In genomic region chr1:85735463-85736123, GRCm38 (mm10) we compare ENCODE assay signal across 8 mouse cellular contexts. TPM values are rescaled to one million over a fixed set of nuclear protein-coding genes. Genes with fewer than 3 reads are reported as not detected.
DNase-seq lines count a peak whose midpoint lies in the region; ATAC-seq and TF ChIP-seq lines count a peak whose summit lies in the region.

No protein-coding gene starts in this region.

- ATAC-seq in hindbrain, embryonic 11.5 days (ENCODE audit: low FRiP score): peak; percentile 26; the same call in 1 of the 2 replicates
- no peak for ATAC-seq in hindbrain, embryonic 16.5 days
- no peak; the same call in 1 of the 2 replicates for ATAC-seq in embryonic facial prominence, embryonic 15.5 days (ENCODE audit: insufficient number of reproducible peaks, low FRiP score, low TSS enrichment, low read depth)
- peak; percentile 48; the same call in 1 of the 2 replicates for ATAC-seq in hindbrain, embryonic 14.5 days (ENCODE audit: low FRiP score)
- peak; percentile 84 for ATAC-seq in liver, embryonic 16.5 days (ENCODE audit: low read depth)
- ATAC-seq in forebrain, embryonic 11.5 days (replicated peaks; ENCODE audit: low FRiP score): no peak

- TF ChIP-seq CTCF in small intestine, adult 2 months (IDR thresholded peaks at IDR 0.05; ENCODE audit: extremely low read depth, insufficient read length, insufficient replicate concordance, low read depth, low read length): no peak

- no peaks in the 10 kb centered on the region for H3K4me1 ChIP-seq in hindbrain, embryonic 11.5 days (replicated peaks; ENCODE audit: control insufficient read depth, insufficient read depth, low read length)
- H3K4me1 ChIP-seq in hindbrain, embryonic 16.5 days (ENCODE audit: control insufficient read depth, insufficient read depth, low read depth, low read length): no peaks in the 10 kb centered on the region
- 0 out of 2 replicates have a peak, but pooled peaks cover 4% of the 10 kb centered on the region for H3K4me1 ChIP-seq in embryonic facial prominence, embryonic 15.5 days
- no peaks in the 10 kb centered on the region for H3K4me1 ChIP-seq in hindbrain, embryonic 14.5 days (replicated peaks; ENCODE audit: control insufficient read depth, insufficient read depth, low read length)
- H3K4me1 ChIP-seq in liver, embryonic 16.5 days (ENCODE audit: control insufficient read depth, low read depth, low read length): no peaks in the 10 kb centered on the region; the same call in 1 of the 2 replicates
- H3K4me1 ChIP-seq in small intestine, adult 2 months (ENCODE audit: control insufficient read depth, insufficient read depth, insufficient read length, low read length): peaks cover 2% of the 10 kb centered on the region; the same call in 1 of the 2 replicates
- no peaks in the 10 kb centered on the region for H3K4me1 ChIP-seq in forebrain, embryonic 11.5 days (replicated peaks; ENCODE audit: control insufficient read depth, insufficient read depth, low read length)

- DNase-seq in hindbrain, embryonic 11.5 days (ENCODE audit: low spot score): peak; percentile 10
- DNase-seq in hindbrain, embryonic 14.5 days (ENCODE audit: low spot score): no peak
- no peak for DNase-seq in right cerebral cortex, postnatal 25 days
- no peak for DNase-seq in forebrain, embryonic 11.5 days (ENCODE audit: low spot score)

- H3K27me3 ChIP-seq in hindbrain, embryonic 11.5 days (ENCODE audit: control insufficient read depth, insufficient read depth, low read length): no peaks in the 10 kb centered on the region
- no peaks in the 10 kb centered on the region for H3K27me3 ChIP-seq in hindbrain, embryonic 16.5 days (replicated peaks; ENCODE audit: control insufficient read depth, insufficient read depth, low read length)
- no peaks in the 10 kb centered on the region for H3K27me3 ChIP-seq in embryonic facial prominence, embryonic 15.5 days
- H3K27me3 ChIP-seq in hindbrain, embryonic 14.5 days (ENCODE audit: control insufficient read depth, insufficient read depth, low read length): no peaks in the 10 kb centered on the region
- H3K27me3 ChIP-seq in liver, embryonic 16.5 days (ENCODE audit: control insufficient read depth, insufficient read depth, low read depth, low read length): no peaks in the 10 kb centered on the region
- H3K27me3 ChIP-seq in small intestine, adult 2 months (ENCODE audit: control insufficient read depth, insufficient read depth, low read length): no peaks in the 10 kb centered on the region
- H3K27me3 ChIP-seq in forebrain, embryonic 11.5 days (ENCODE audit: control insufficient read depth, insufficient read depth, low read length): no peaks in the 10 kb centered on the region

- 0 out of 2 replicates have a peak overlapping the region, but pooled peaks have one; percentile 18 for H3K4me2 ChIP-seq in hindbrain, embryonic 11.5 days (replicated peaks; ENCODE audit: low read depth, low read length)
- no peak overlapping the region for H3K4me2 ChIP-seq in hindbrain, embryonic 16.5 days (ENCODE audit: low read length)
- H3K4me2 ChIP-seq in embryonic facial prominence, embryonic 15.5 days (replicated peaks): peak overlapping the region; percentile 44
- no peak overlapping the region for H3K4me2 ChIP-seq in hindbrain, embryonic 14.5 days (replicated peaks)
- H3K4me2 ChIP-seq in liver, embryonic 16.5 days (ENCODE audit: low read depth, low read length): peak overlapping the region; percentile 64
- no peak overlapping the region for H3K4me2 ChIP-seq in forebrain, embryonic 11.5 days (ENCODE audit: low read depth, low read length, severe bottlenecking)

- 77% methylated on average over 13 of the region's 13 CpGs for WGBS in hindbrain, embryonic 11.5 days
- WGBS in hindbrain, embryonic 16.5 days: 72% methylated on average over 13 of the region's 13 CpGs
- 70% methylated on average over 13 of the region's 13 CpGs for WGBS in embryonic facial prominence, embryonic 15.5 days
- WGBS in hindbrain, embryonic 14.5 days: 78% methylated on average over 12 of the region's 13 CpGs
- WGBS in liver, embryonic 16.5 days (ENCODE audit: insufficient replicate concordance): 20% methylated on average over 13 of the region's 13 CpGs
- WGBS in small intestine, adult 2 months: 62% methylated on average over 13 of the region's 13 CpGs
- WGBS in forebrain, embryonic 11.5 days: 79% methylated on average over 13 of the region's 13 CpGs

- H3K27ac ChIP-seq in hindbrain, embryonic 11.5 days (ENCODE audit: low read depth, low read length): no peak overlapping the region
- no peak overlapping the region for H3K27ac ChIP-seq in hindbrain, embryonic 16.5 days (ENCODE audit: low read depth, low read length)
- no peak overlapping the region for H3K27ac ChIP-seq in embryonic facial prominence, embryonic 15.5 days (replicated peaks)
- H3K27ac ChIP-seq in hindbrain, embryonic 14.5 days: no peak overlapping the region
- H3K27ac ChIP-seq in liver, embryonic 16.5 days (ENCODE audit: low read length): peak overlapping the region; percentile 81
- peak overlapping the region; percentile 33 for H3K27ac ChIP-seq in small intestine, adult 2 months (ENCODE audit: insufficient read depth, low read depth, low read length)
- no peak overlapping the region for H3K27ac ChIP-seq in forebrain, embryonic 11.5 days (ENCODE audit: low read depth, low read length)

- no peak overlapping the region; the same call in 1 of the 2 replicates for H3K9ac ChIP-seq in hindbrain, embryonic 11.5 days (ENCODE audit: low read depth, low read length)
- no peak overlapping the region for H3K9ac ChIP-seq in hindbrain, embryonic 16.5 days (ENCODE audit: low read depth, low read length)
- no peak overlapping the region for H3K9ac ChIP-seq in embryonic facial prominence, embryonic 15.5 days
- H3K9ac ChIP-seq in hindbrain, embryonic 14.5 days: no peak overlapping the region
- H3K9ac ChIP-seq in liver, embryonic 16.5 days (ENCODE audit: low read depth, low read length): peak overlapping the region; percentile 50
- H3K9ac ChIP-seq in forebrain, embryonic 11.5 days (ENCODE audit: low read length): no peak overlapping the region

- TF ChIP-seq POLR2A in small intestine, adult 2 months (IDR thresholded peaks at IDR 0.05; ENCODE audit: low read depth, low read length): no peak

- H3K9me3 ChIP-seq in hindbrain, embryonic 11.5 days (ENCODE audit: control insufficient read depth, low read length): no peaks in the 10 kb centered on the region
- H3K9me3 ChIP-seq in hindbrain, embryonic 16.5 days (ENCODE audit: control insufficient read depth, low read length): no peaks in the 10 kb centered on the region
- H3K9me3 ChIP-seq in embryonic facial prominence, embryonic 15.5 days (replicated peaks): no peaks in the 10 kb centered on the region
- H3K9me3 ChIP-seq in hindbrain, embryonic 14.5 days (ENCODE audit: control insufficient read depth, low read length): no peaks in the 10 kb centered on the region
- no peaks in the 10 kb centered on the region for H3K9me3 ChIP-seq in liver, embryonic 16.5 days (replicated peaks; ENCODE audit: control insufficient read depth, low read length)
- peaks cover 2% of the 10 kb centered on the region; the same call in 1 of the 2 replicates for H3K9me3 ChIP-seq in forebrain, embryonic 11.5 days (ENCODE audit: control insufficient read depth, low read length)

- H3K36me3 ChIP-seq in hindbrain, embryonic 11.5 days (ENCODE audit: control insufficient read depth, insufficient read depth, low read length): no peaks in the 10 kb centered on the region
- H3K36me3 ChIP-seq in hindbrain, embryonic 16.5 days (ENCODE audit: control insufficient read depth, insufficient read depth, low read length): no peaks in the 10 kb centered on the region
- H3K36me3 ChIP-seq in embryonic facial prominence, embryonic 15.5 days: no peaks in the 10 kb centered on the region
- H3K36me3 ChIP-seq in hindbrain, embryonic 14.5 days (replicated peaks; ENCODE audit: control insufficient read depth, insufficient read depth): no peaks in the 10 kb centered on the region
- H3K36me3 ChIP-seq in liver, embryonic 16.5 days (ENCODE audit: control insufficient read depth, insufficient read depth): no peaks in the 10 kb centered on the region
- no peaks in the 10 kb centered on the region for H3K36me3 ChIP-seq in small intestine, adult 2 months (ENCODE audit: control insufficient read depth, insufficient read depth, low read length)
- no peaks in the 10 kb centered on the region for H3K36me3 ChIP-seq in forebrain, embryonic 11.5 days (ENCODE audit: control insufficient read depth, insufficient read depth, low read length)

- H3K4me3 ChIP-seq in hindbrain, embryonic 11.5 days (ENCODE audit: low read depth, low read length): no peak overlapping the region
- H3K4me3 ChIP-seq in hindbrain, embryonic 16.5 days (ENCODE audit: low read length): no peak overlapping the region
- peak overlapping the region; percentile 32 for H3K4me3 ChIP-seq in embryonic facial prominence, embryonic 15.5 days (replicated peaks)
- no peak overlapping the region for H3K4me3 ChIP-seq in hindbrain, embryonic 14.5 days (replicated peaks; ENCODE audit: low read length)
- peak overlapping the region; percentile 55 for H3K4me3 ChIP-seq in liver, embryonic 16.5 days (ENCODE audit: low read depth, low read length)
- peak overlapping the region; percentile 31 for H3K4me3 ChIP-seq in small intestine, adult 2 months (ENCODE audit: low read depth, low read length)
- no peak overlapping the region for H3K4me3 ChIP-seq in forebrain, embryonic 11.5 days (ENCODE audit: low read depth, low read length)

RNA-seq across cellular contexts. Expression of gene A630001G21Rik, which starts 42.9 kb away (rescaled TPM):
- 1.4 and 2.3 TPM in 2 replicates for polyA plus RNA-seq in hindbrain, embryonic 11.5 days (2014; fragmentation: Nextera tagmentation; extraction: Ambion mirVana)
- polyA plus RNA-seq in hindbrain, embryonic 16.5 days (2015; fragmentation: Nextera tagmentation; extraction: Ambion mirVana): 0.29 and 0.59 TPM in 2 replicates
- 1.6 and 1.7 TPM in 2 replicates for polyA plus RNA-seq in embryonic facial prominence, embryonic 15.5 days (2015; fragmentation: Nextera tagmentation; extraction: Ambion mirVana)
- 0.19 and 0.27 TPM in 2 replicates for polyA plus RNA-seq in hindbrain, embryonic 14.5 days (2014; fragmentation: Nextera tagmentation; extraction: Ambion mirVana)
- 2.0 and 3.0 TPM in 2 replicates for polyA plus RNA-seq in liver, embryonic 16.5 days (2015; fragmentation: Nextera tagmentation; extraction: Ambion mirVana)
- polyA plus RNA-seq in small intestine, adult 2 months (2012; rRNA removed): 0.47 and 1.2 TPM in 2 replicates
- polyA plus RNA-seq in forebrain, embryonic 11.5 days (2014; fragmentation: Nextera tagmentation; extraction: Ambion mirVana): 1.0 and 1.3 TPM in 2 replicates

RNA-seq across cellular contexts. Expression of gene Cab39, which starts 57.6 kb away (rescaled TPM):
- 72.7 and 77.1 TPM in 2 replicates for polyA plus RNA-seq in hindbrain, embryonic 11.5 days (2014; fragmentation: Nextera tagmentation; extraction: Ambion mirVana)
- 42.3 and 47.9 TPM in 2 replicates for polyA plus RNA-seq in hindbrain, embryonic 16.5 days (2015; fragmentation: Nextera tagmentation; extraction: Ambion mirVana)
- 30.3 and 31.3 TPM in 2 replicates for polyA plus RNA-seq in embryonic facial prominence, embryonic 15.5 days (2015; fragmentation: Nextera tagmentation; extraction: Ambion mirVana)
- 77.8 and 91.9 TPM in 2 replicates for polyA plus RNA-seq in hindbrain, embryonic 14.5 days (2014; fragmentation: Nextera tagmentation; extraction: Ambion mirVana)
- polyA plus RNA-seq in liver, embryonic 16.5 days (2015; fragmentation: Nextera tagmentation; extraction: Ambion mirVana): 10.1 and 11.2 TPM in 2 replicates
- polyA plus RNA-seq in small intestine, adult 2 months (2012; rRNA removed): 36.8 and 67.0 TPM in 2 replicates
- 59.7 and 62.3 TPM in 2 replicates for polyA plus RNA-seq in forebrain, embryonic 11.5 days (2014; fragmentation: Nextera tagmentation; extraction: Ambion mirVana)

Comparison
In these comparisons a context has a peak if more than half of its experiments do, and no peak if none do; other contexts are left out.
1. ATAC-seq: peak in hindbrain, embryonic 11.5 days (single experiment), hindbrain, embryonic 14.5 days (single experiment) and liver, embryonic 16.5 days (single experiment); none in hindbrain, embryonic 16.5 days (single experiment), embryonic facial prominence, embryonic 15.5 days (single experiment) and forebrain, embryonic 11.5 days (single experiment).
2. H3K4me2 ChIP-seq: peak in hindbrain, embryonic 11.5 days (single experiment), embryonic facial prominence, embryonic 15.5 days (single experiment) and liver, embryonic 16.5 days (single experiment); none in hindbrain, embryonic 16.5 days (single experiment), hindbrain, embryonic 14.5 days (single experiment) and forebrain, embryonic 11.5 days (single experiment).
3. H3K27ac ChIP-seq: peak in liver, embryonic 16.5 days (single experiment) and small intestine, adult 2 months (single experiment); none in hindbrain, embryonic 11.5 days (single experiment), hindbrain, embryonic 16.5 days (single experiment), embryonic facial prominence, embryonic 15.5 days (single experiment), hindbrain, embryonic 14.5 days (single experiment) and forebrain, embryonic 11.5 days (single experiment).
4. H3K4me3 ChIP-seq: peak in embryonic facial prominence, embryonic 15.5 days (single experiment), liver, embryonic 16.5 days (single experiment) and small intestine, adult 2 months (single experiment); none in hindbrain, embryonic 11.5 days (single experiment), hindbrain, embryonic 16.5 days (single experiment), hindbrain, embryonic 14.5 days (single experiment) and forebrain, embryonic 11.5 days (single experiment).